Mouse (Mus musculus) ES-Bruce4 (cell line): ENCODE measurements around the gene Agps. TPM values are rescaled to one million over a fixed set of nuclear protein-coding genes. Genes with fewer than 3 reads are reported as not detected.

Source experiments
- H3K27ac ChIP-seq: 2 replicates; pipeline ENCODE4 v1.5.1; 2012; ENCODE audit warnings: low read length, inconsistent platforms; ENCODE audit not compliant: insufficient read depth
- H3K27me3 ChIP-seq: 2 replicates; pipeline ENCODE4 v1.6.1; 2012; ENCODE audit warnings: mild to moderate bottlenecking, low read length, inconsistent platforms; ENCODE audit not compliant: control insufficient read depth, poor library complexity, insufficient read depth, severe bottlenecking
- H3K36me3 ChIP-seq: 2 replicates; pipeline ENCODE4 v1.6.1; 2012; ENCODE audit warnings: inconsistent platforms, mild to moderate bottlenecking, low read length, moderate library complexity; ENCODE audit not compliant: control insufficient read depth, poor library complexity, insufficient read depth, severe bottlenecking
- H3K4me1 ChIP-seq: one replicate; pipeline ENCODE4 v1.8.1; 2011; ENCODE audit warnings: low read length; ENCODE audit not compliant: control insufficient read depth, insufficient read depth
- H3K4me3 ChIP-seq: 2 replicates; pipeline ENCODE4 v1.5.1; 2011; ENCODE audit warnings: low read depth, mild to moderate bottlenecking, low read length
- H3K9ac ChIP-seq: 2 replicates; pipeline ENCODE4 v1.6.1; 2012; ENCODE audit warnings: low read depth, mild to moderate bottlenecking, inconsistent platforms; ENCODE audit not compliant: poor library complexity, severe bottlenecking
- H3K9me3 ChIP-seq: replicated peaks from 2 replicates; pipeline ENCODE4 v1.6.1; 2012; ENCODE audit warnings: mild to moderate bottlenecking, low read length, inconsistent platforms; ENCODE audit not compliant: control insufficient read depth, poor library complexity, insufficient read depth, severe bottlenecking
- CTCF ChIP-seq: IDR thresholded peaks from one replicate; pipeline ENCODE4 v1.8.1; 2011; ENCODE audit warnings: low read depth, low read length
- EP300 ChIP-seq: IDR thresholded peaks from 2 replicates; pipeline ENCODE4 v1.6.1; 2011; ENCODE audit warnings: low read depth, low read length; ENCODE audit not compliant: insufficient read depth
- POLR2A ChIP-seq: IDR thresholded peaks from one replicate; pipeline ENCODE4 v1.8.1; 2011; ENCODE audit warnings: low read length; ENCODE audit not compliant: insufficient read depth
- polyA plus RNA-seq: library from polyadenylated mRNA; stranded (reverse); fragments of >200 nt; gene quantifications from 2 replicates; pipeline ENCODE4 v1.2.4, GENCODE M21; 2011; ENCODE audit warnings: low read depth; ENCODE audit not compliant: missing spikeins, insufficient read depth, insufficient read length

Agps gene
- polyA plus RNA-seq, 1 experiment: 130 TPM

DNA sequence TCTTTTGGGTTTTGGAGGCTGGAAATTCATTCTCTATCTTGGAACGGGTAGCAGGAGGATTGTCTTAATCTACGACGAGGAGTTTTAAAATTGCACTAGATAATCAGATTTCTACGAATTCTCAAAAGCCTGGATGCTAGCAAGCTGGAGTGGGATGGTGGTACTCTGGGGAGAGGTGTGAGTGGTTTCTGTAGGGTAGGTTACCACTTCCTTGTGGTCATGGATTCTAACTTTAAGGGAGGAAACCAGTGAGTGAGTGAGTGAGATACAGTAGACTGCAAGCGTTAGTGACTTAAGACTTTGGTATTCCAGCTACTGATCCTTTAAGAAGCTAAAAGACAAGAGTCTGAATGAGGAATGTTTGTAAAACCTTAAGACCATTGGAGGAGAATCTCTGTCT, 804 bp downstream of the Agps start:
- Histone ChIP-seq H3K9ac (peak overlapping the region; percentile 90), H3K36me3 (no peaks in the 10 kb centered on the region), H3K27me3 (no peaks in the 10 kb centered on the region), H3K4me1 (peaks cover 2% of the 10 kb centered on the region), H3K9me3 (no peaks in the 10 kb centered on the region), H3K4me3 (peak overlapping the region; percentile 95), H3K27ac (no peak overlapping the region)
- TF ChIP-seq CTCF (no peak), POLR2A (no peak), EP300 (no peak)

DNA sequence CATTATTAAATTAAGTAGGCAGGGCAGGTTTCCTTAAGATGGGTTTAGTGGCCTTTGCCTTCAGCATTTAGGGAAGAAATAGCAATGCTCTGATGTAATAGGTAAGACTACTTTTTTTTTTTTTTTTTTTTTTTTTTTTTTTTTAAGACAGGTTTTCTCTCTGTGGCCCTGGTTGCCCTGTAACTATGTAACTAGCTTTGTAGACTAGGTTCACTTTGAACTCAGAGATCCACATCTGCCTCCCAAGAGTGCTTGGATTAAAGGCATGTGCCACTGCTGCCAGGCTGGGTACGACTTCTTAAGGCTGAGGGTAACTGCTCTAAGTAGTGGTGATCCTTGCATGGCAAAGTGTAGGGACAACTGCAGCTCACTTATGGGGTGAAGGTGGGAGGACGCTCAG, 2.5 kb downstream of the Agps start:
- Histone ChIP-seq H3K36me3 (no peaks in the 10 kb centered on the region), H3K4me1 (peaks cover 2% of the 10 kb centered on the region), H3K27me3 (no peaks in the 10 kb centered on the region), H3K9ac (no peak overlapping the region), H3K4me3 (no peak overlapping the region), H3K27ac (no peak overlapping the region), H3K9me3 (no peaks in the 10 kb centered on the region)
- no peak for TF ChIP-seq CTCF
- TF ChIP-seq EP300: no peak
- TF ChIP-seq POLR2A: no peak

DNA sequence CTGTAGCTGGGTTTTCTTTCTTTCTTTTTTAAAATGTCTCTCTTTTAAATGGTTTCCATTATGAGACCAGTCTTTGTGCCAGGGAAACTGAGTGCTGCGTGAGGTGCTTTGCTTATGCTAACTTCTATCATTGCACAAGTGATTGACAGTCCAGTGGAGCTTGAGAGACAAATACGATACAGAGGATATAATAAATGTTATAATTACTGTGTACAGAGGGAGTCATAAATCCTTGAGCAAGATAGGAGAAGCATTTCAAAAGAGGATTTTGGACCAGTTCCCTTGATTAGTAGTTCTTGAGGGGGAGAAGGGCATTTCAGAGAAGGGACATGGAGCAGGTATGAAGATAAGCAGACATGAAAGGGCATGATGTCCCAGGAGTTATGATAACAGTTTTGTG, 10.3 kb downstream of the Agps start:
- Histone ChIP-seq H3K4me3 (no peak overlapping the region), H3K4me1 (no peaks in the 10 kb centered on the region), H3K27me3 (no peaks in the 10 kb centered on the region), H3K9me3 (no peaks in the 10 kb centered on the region), H3K27ac (no peak overlapping the region), H3K9ac (no peak overlapping the region), H3K36me3 (no peaks in the 10 kb centered on the region)
- TF ChIP-seq EP300: no peak
- no peak for TF ChIP-seq CTCF
- no peak for TF ChIP-seq POLR2A

DNA sequence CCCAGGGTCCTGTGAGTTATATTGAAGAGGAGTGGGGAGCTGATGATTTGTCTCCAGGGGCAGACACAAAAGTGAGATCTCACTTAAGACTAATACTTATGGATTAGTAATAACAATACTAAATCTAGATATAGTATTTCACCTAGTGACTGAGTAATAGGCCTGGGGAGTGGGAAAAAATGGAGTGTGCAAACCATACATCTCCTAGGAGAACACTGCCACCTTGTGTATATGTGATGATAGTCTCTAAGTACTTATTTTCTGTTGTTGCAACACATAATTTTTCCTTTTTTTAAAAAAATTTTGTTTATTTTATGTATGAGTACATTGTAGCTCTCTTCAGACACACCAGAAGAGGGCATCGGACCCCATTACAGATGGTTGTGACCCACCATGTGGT, 15.7 kb downstream of the Agps start:
- Histone ChIP-seq H3K4me3 (no peak overlapping the region), H3K4me1 (no peaks in the 10 kb centered on the region), H3K9ac (no peak overlapping the region), H3K27ac (no peak overlapping the region), H3K9me3 (no peaks in the 10 kb centered on the region), H3K36me3 (no peaks in the 10 kb centered on the region), H3K27me3 (no peaks in the 10 kb centered on the region)
- TF ChIP-seq EP300: no peak
- TF ChIP-seq CTCF: no peak
- TF ChIP-seq POLR2A: no peak

DNA sequence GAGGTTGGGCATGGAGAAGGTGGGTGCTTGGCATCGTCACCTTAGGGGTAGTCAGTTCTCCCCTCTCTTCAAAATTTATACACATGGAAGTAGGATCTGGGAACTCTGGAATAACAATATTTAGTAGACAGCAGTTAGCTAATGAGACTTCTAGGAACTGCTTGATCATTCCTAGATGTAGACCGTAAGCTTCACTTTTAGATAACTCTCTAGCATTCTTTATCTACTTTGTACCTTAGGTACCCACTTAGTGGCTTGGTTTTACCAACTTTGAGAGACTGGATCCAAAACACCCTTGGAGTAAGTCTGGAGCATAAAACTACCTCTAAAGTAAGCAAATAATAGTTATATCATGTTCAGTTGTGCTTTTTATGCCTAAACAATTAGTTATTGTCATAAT, 20.5 kb downstream of the Agps start:
- TF ChIP-seq EP300 (no peak), POLR2A (no peak), CTCF (no peak)
- Histone ChIP-seq H3K4me3 (no peak overlapping the region), H3K27me3 (no peaks in the 10 kb centered on the region), H3K9me3 (no peaks in the 10 kb centered on the region), H3K27ac (no peak overlapping the region), H3K4me1 (no peaks in the 10 kb centered on the region), H3K9ac (no peak overlapping the region), H3K36me3 (peaks cover 6% of the 10 kb centered on the region; the same call in 1 of the 2 replicates)

DNA sequence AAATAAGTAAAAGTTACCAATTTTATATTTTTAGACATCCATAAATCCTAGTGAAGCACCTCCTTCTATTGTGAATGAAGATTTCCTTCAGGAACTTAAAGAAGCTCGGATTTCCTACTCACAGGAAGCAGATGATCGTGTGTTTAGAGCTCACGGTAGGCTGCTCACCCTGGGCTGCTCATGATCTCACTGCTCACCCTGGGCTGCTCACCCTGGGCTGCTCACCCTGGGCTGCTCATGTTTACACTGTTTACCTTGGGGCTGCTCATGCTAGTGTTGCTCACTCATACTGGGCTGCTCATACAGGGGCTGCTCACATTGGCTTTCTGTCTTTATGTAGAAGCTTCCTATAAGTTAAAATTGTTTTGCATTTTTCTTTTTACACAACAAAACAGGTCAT, 22.2 kb downstream of the Agps start:
- no peak for TF ChIP-seq EP300
- TF ChIP-seq POLR2A: no peak
- no peak for TF ChIP-seq CTCF

DNA sequence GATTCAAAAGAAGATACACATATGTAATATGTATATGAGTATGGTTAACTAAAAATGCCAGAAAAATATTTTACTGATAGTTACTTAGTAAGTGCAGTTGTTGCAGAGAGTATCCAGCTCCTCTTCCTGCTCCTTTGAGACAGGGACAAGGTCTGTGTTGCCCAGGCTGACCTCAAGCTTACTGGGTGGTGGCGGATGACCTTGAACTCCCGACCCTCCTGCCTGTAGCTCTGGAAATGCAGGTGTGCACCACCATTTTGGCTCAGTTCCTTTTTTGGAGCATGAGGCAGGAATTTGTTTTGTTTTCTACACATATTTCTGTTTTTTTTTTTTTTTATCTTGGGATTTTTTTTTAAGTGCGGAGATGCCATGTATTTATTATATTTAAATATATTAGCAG, 29.1 kb downstream of the Agps start:
- TF ChIP-seq CTCF: no peak
- TF ChIP-seq EP300: peak; percentile 98
- Histone ChIP-seq H3K27me3 (no peaks in the 10 kb centered on the region), H3K36me3 (peaks cover 6% of the 10 kb centered on the region), H3K4me3 (no peak overlapping the region), H3K4me1 (no peaks in the 10 kb centered on the region), H3K9ac (no peak overlapping the region), H3K27ac (no peak overlapping the region), H3K9me3 (no peaks in the 10 kb centered on the region)

More for the DNA sequence above, 22.2 kb downstream of the Agps start:
- peaks cover 6% of the 10 kb centered on the region for H3K36me3 ChIP-seq
- H3K4me1 ChIP-seq: no peaks in the 10 kb centered on the region
- H3K27me3 ChIP-seq: no peaks in the 10 kb centered on the region
- H3K27ac ChIP-seq: no peak overlapping the region
- no peaks in the 10 kb centered on the region for H3K9me3 ChIP-seq
- no peak overlapping the region for H3K4me3 ChIP-seq
- H3K9ac ChIP-seq: no peak overlapping the region
